Mouse (Mus musculus) forebrain, embryonic 13.5 days (tissue): ENCODE data around the gene Ifrd1. TPM values are rescaled to one million over a fixed set of nuclear protein-coding genes. Genes with fewer than 3 reads are reported as not detected.
A peak's percentile ranks its signal among the peaks of the same experiment; 100 is the strongest.

ENCODE experiments used
- ATAC-seq: fragments of 200-750 bp; cut with Nextera tagmentation; 2 replicates; pipeline ENCODE4 v1.8.0; 2017
- H3K27ac ChIP-seq: fragments of 300-500 bp; sonication (generic); 2 replicates; pipeline ENCODE4 v1.5.1; 2015; ENCODE audit warnings: inconsistent platforms, mild to moderate bottlenecking, moderate library complexity
- H3K27me3 ChIP-seq: fragments of 300-500 bp; sonication (generic); 2 replicates; pipeline ENCODE4 v1.6.1; 2015; ENCODE audit warnings: mild to moderate bottlenecking, inconsistent platforms
- H3K36me3 ChIP-seq: fragments of 300-500 bp; sonication (generic); 2 replicates; pipeline ENCODE4 v1.6.1; 2015; ENCODE audit warnings: mild to moderate bottlenecking, inconsistent platforms; ENCODE audit not compliant: poor library complexity, severe bottlenecking
- H3K4me1 ChIP-seq: fragments of 300-500 bp; sonication (generic); 2 replicates; pipeline ENCODE4 v1.6.1; 2015; ENCODE audit warnings: inconsistent platforms
- H3K4me2 ChIP-seq: fragments of 300-500 bp; sonication (generic); 2 replicates; pipeline ENCODE4 v1.6.1; 2015; ENCODE audit warnings: inconsistent platforms, mild to moderate bottlenecking, moderate library complexity
- H3K4me3 ChIP-seq: fragments of 300-500 bp; sonication (generic); 2 replicates; pipeline ENCODE4 v1.5.1; 2015; ENCODE audit warnings: mild to moderate bottlenecking, inconsistent platforms
- H3K9ac ChIP-seq: fragments of 300-500 bp; sonication (generic); 2 replicates; pipeline ENCODE4 v1.6.1; 2015; ENCODE audit warnings: mild to moderate bottlenecking, inconsistent platforms
- H3K9me3 ChIP-seq: fragments of 300-500 bp; sonication (generic); replicated peaks from 2 replicates; pipeline ENCODE4 v1.6.1; 2016; ENCODE audit warnings: inconsistent platforms
- WGBS: fragments of 180-500 bp; shearing (Covaris S2); methylation state at CpG from one replicate; pipeline ENCODE4 v1.1.7; 2015; 5-methylcytosine and 5-hydroxymethylcytosine counted together
- polyA plus RNA-seq: library from polyadenylated mRNA; unstranded; fragments of >200 nt; fragmentation: Nextera tagmentation; extraction: Ambion mirVana; gene quantifications from 2 replicates; pipeline ENCODE4 v1.2.1, GENCODE M21; 2015

Ifrd1 gene
- polyA plus RNA-seq, 1 experiment from 2014 or later, result 183 TPM

- ATAC-seq, result no peak
- H3K36me3 ChIP-seq, result peaks cover 69% of the 10 kb centered on the region
These were observed 33.1 kb downstream of the Ifrd1 start for GRCm38 (mm10) chr12:40214888-40215876.

GRCm38 (mm10) chr12:40209049-40209448 lies 39.3 kb downstream of the Ifrd1 start:
- H3K36me3 ChIP-seq, result peaks cover 81% of the 10 kb centered on the region
- no peaks in the 10 kb centered on the region for H3K27me3 ChIP-seq
- H3K9ac ChIP-seq, result no peak overlapping the region
- ATAC-seq, result no peak
- no peak overlapping the region for H3K27ac ChIP-seq
- no peaks in the 10 kb centered on the region for H3K4me1 ChIP-seq
- no peaks in the 10 kb centered on the region for H3K9me3 ChIP-seq
- H3K4me2 ChIP-seq, result no peak overlapping the region
- 87% methylated on average over 3 of the region's 3 CpGs for WGBS
- H3K4me3 ChIP-seq, result no peak overlapping the region

More at GRCm38 (mm10) chr12:40214888-40215876, 33.1 kb downstream of the Ifrd1 start:
- Histone ChIP-seq H3K4me3 (no peak overlapping the region), H3K27me3 (no peaks in the 10 kb centered on the region), H3K27ac (no peak overlapping the region), H3K9me3 (no peaks in the 10 kb centered on the region), H3K4me1 (peaks cover 9% of the 10 kb centered on the region), H3K9ac (no peak overlapping the region), H3K4me2 (no peak overlapping the region)
- WGBS, result 93% methylated on average over 15 of the region's 15 CpGs

- Histone ChIP-seq H3K4me2 (no peak overlapping the region), H3K4me3 (no peak overlapping the region), H3K4me1 (no peaks in the 10 kb centered on the region), H3K9me3 (no peaks in the 10 kb centered on the region), H3K9ac (no peak overlapping the region), H3K27ac (no peak overlapping the region), H3K27me3 (no peaks in the 10 kb centered on the region), H3K36me3 (peaks cover 77% of the 10 kb centered on the region)
- 94% methylated on average over 4 of the region's 4 CpGs for WGBS
- ATAC-seq, result no peak
These were observed 40.4 kb downstream of the Ifrd1 start for GRCm38 (mm10) chr12:40207909-40208308.

- H3K4me1 ChIP-seq, result no peaks in the 10 kb centered on the region
- H3K9me3 ChIP-seq, result no peaks in the 10 kb centered on the region
- H3K9ac ChIP-seq, result no peak overlapping the region
- no peak for ATAC-seq
- H3K27ac ChIP-seq, result no peak overlapping the region
- peaks cover 52% of the 10 kb centered on the region for H3K36me3 ChIP-seq
- no peak overlapping the region for H3K4me3 ChIP-seq
- no peak overlapping the region for H3K4me2 ChIP-seq
- WGBS, result 90% methylated on average over 7 of the region's 7 CpGs
- no peaks in the 10 kb centered on the region for H3K27me3 ChIP-seq
These were observed 45.9 kb downstream of the Ifrd1 start for GRCm38 (mm10) chr12:40202161-40203035.

GRCm38 (mm10) chr12:40200484-40201235 lies 47.6 kb downstream of the Ifrd1 start:
- Histone ChIP-seq H3K4me3 (no peak overlapping the region), H3K4me2 (no peak overlapping the region), H3K27me3 (no peaks in the 10 kb centered on the region), H3K9ac (no peak overlapping the region), H3K27ac (no peak overlapping the region), H3K4me1 (no peaks in the 10 kb centered on the region), H3K9me3 (no peaks in the 10 kb centered on the region), H3K36me3 (peaks cover 35% of the 10 kb centered on the region)
- 93% methylated on average over 6 of the region's 6 CpGs for WGBS
- ATAC-seq, result peak; percentile 13; the same call in 1 of the 2 replicates

GRCm38 (mm10) chr12:40199795-40200402 lies 48.4 kb downstream of the Ifrd1 start:
- H3K4me2 ChIP-seq, result no peak overlapping the region
- no peak overlapping the region for H3K9ac ChIP-seq
- H3K27me3 ChIP-seq, result no peaks in the 10 kb centered on the region
- 50% methylated on average over 7 of the region's 7 CpGs for WGBS
- peaks cover 28% of the 10 kb centered on the region for H3K36me3 ChIP-seq
- no peaks in the 10 kb centered on the region for H3K9me3 ChIP-seq
- ATAC-seq, result peak; percentile 62
- H3K27ac ChIP-seq, result no peak overlapping the region
- H3K4me3 ChIP-seq, result no peak overlapping the region
- H3K4me1 ChIP-seq, result no peaks in the 10 kb centered on the region

- H3K36me3 ChIP-seq, result peaks cover 23% of the 10 kb centered on the region
- H3K4me1 ChIP-seq, result no peaks in the 10 kb centered on the region
- H3K27me3 ChIP-seq, result no peaks in the 10 kb centered on the region
- H3K9me3 ChIP-seq, result no peaks in the 10 kb centered on the region
- no peak within 1 kb of the TSS for H3K27ac ChIP-seq
- H3K4me2 ChIP-seq, result no peak within 1 kb of the TSS
- no peak within 1 kb of the TSS for H3K9ac ChIP-seq
- H3K4me3 ChIP-seq, result no peak within 1 kb of the TSS
- 88% methylated on average over 8 of the region's 8 CpGs for WGBS
- peak; percentile 59 for ATAC-seq
These were observed 49.0 kb downstream of the Ifrd1 start, which contains the start of gene Lsmem1 for GRCm38 (mm10) chr12:40199302-40199701. Gene Lsmem1 (minus strand): TSS chr12:40199490.

GRCm38 (mm10) chr12:40198427-40198826 lies 49.9 kb downstream of the Ifrd1 start:
- WGBS, result 91% methylated on average over 9 of the region's 9 CpGs
- H3K27me3 ChIP-seq, result no peaks in the 10 kb centered on the region
- ATAC-seq, result no peak
- H3K4me3 ChIP-seq, result no peak overlapping the region
- no peaks in the 10 kb centered on the region for H3K4me1 ChIP-seq
- peaks cover 14% of the 10 kb centered on the region for H3K36me3 ChIP-seq
- H3K27ac ChIP-seq, result no peak overlapping the region
- no peaks in the 10 kb centered on the region for H3K9me3 ChIP-seq
- H3K9ac ChIP-seq, result no peak overlapping the region
- no peak overlapping the region for H3K4me2 ChIP-seq

GRCm38 (mm10) chr12:40198019-40198418 lies 50.3 kb downstream of the Ifrd1 start:
- WGBS, result 91% methylated on average over 5 of the region's 5 CpGs
- no peak for ATAC-seq
- H3K4me2 ChIP-seq, result no peak overlapping the region
- no peaks in the 10 kb centered on the region for H3K4me1 ChIP-seq
- no peak overlapping the region for H3K9ac ChIP-seq
- no peaks in the 10 kb centered on the region for H3K27me3 ChIP-seq
- peaks cover 14% of the 10 kb centered on the region for H3K36me3 ChIP-seq
- no peak overlapping the region for H3K27ac ChIP-seq
- H3K9me3 ChIP-seq, result no peaks in the 10 kb centered on the region
- H3K4me3 ChIP-seq, result no peak overlapping the region

- Histone ChIP-seq H3K9me3 (no peaks in the 10 kb centered on the region), H3K4me3 (no peak overlapping the region), H3K4me1 (no peaks in the 10 kb centered on the region), H3K27ac (no peak overlapping the region), H3K4me2 (no peak overlapping the region), H3K9ac (no peak overlapping the region), H3K36me3 (peaks cover 10% of the 10 kb centered on the region), H3K27me3 (no peaks in the 10 kb centered on the region)
- ATAC-seq, result no peak
These were observed 50.8 kb downstream of the Ifrd1 start for GRCm38 (mm10) chr12:40197511-40197910.

- Histone ChIP-seq H3K27me3 (no peaks in the 10 kb centered on the region), H3K36me3 (no peaks in the 10 kb centered on the region), H3K9me3 (peaks cover 3% of the 10 kb centered on the region; the same call in 1 of the 2 replicates), H3K4me1 (no peaks in the 10 kb centered on the region), H3K27ac (no peak overlapping the region), H3K4me2 (no peak overlapping the region), H3K4me3 (no peak overlapping the region), H3K9ac (no peak overlapping the region)
- no peak for ATAC-seq
- 100% methylated on average over 3 of the region's 3 CpGs for WGBS
These were observed 62.8 kb downstream of the Ifrd1 start for GRCm38 (mm10) chr12:40185474-40185873.
